Mouse (Mus musculus) left cerebral cortex, postnatal 4 days (tissue): ENCODE data around the gene Klhl4. TPM values are rescaled to one million over a fixed set of nuclear protein-coding genes. Genes with fewer than 3 reads are reported as not detected.

Experiments used
- DNase-seq: peaks from one replicate; pipeline ENCODE4 v3.0.0-alpha.2; 2022
- intact Hi-C: fragments of 180-260 bp; cut with DNase I; formaldehyde crosslinking; loops from one replicate; pipeline ENCODE4 v1.15.1; 2025
- total RNA-seq, 2 experiments: library from RNA; stranded (reverse); gene quantifications; 2 replicates each; pipeline ENCODE4 v1.2.3; 2021

The Klhl4 gene
- total RNA-seq = 10 to 100 TPM; 11.9 to 12.7 TPM

GRCm38 (mm10) chrX:114473782-114474731 is at the start of gene Klhl4:
Gene Klhl4 (plus strand): TSS chrX:114474333.
- no peak for DNase-seq
- intact Hi-C loops = no loop called here

GRCm38 (mm10) chrX:114484153-114484552 is 10.0 kb downstream of the Klhl4 start:
- intact Hi-C loops = no loop called here
- no peak for DNase-seq

- intact Hi-C loops = no loop called here
- no peak for DNase-seq
These were observed 12.6 kb downstream of the Klhl4 start for GRCm38 (mm10) chrX:114486691-114487090.

- DNase-seq = no peak
- intact Hi-C loops = loop anchor here (10.0 kb wide), 1 partner anchor 233 kb away; no protein-coding TSS in a partner anchor
These were observed 84.0 kb downstream of the Klhl4 start for GRCm38 (mm10) chrX:114558141-114558540.

- no peak for DNase-seq
- intact Hi-C loops = no loop called here
These were observed 108.2 kb downstream of the Klhl4 start for GRCm38 (mm10) chrX:114582311-114582710.
